ENCODE assay signal across 8 mouse cellular contexts in the genomic region with DNA sequence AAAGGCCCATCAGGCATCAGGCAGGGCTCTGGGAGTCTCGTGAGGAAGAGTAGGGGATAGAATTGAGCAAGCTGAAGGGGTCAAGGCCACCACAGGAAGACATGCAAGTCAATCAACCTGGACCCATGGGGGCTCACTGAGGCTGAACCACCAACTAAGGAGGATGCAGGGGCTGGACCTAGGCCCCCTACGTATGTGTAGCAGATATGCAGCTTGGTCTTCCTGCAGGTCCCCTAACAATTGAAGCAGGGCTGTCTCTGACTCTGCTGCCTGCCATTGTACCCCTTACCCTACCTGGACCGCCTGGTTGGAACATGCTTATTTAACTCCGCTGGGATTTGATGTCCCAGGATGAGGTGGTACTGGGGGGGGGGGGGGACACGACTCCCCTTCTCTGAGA. TPM values are rescaled to one million over a fixed set of nuclear protein-coding genes. Genes with fewer than 3 reads are reported as not detected.
DNase-seq lines count a peak whose midpoint lies in the region; ATAC-seq and TF ChIP-seq lines count a peak whose summit lies in the region.

No protein-coding gene starts in this region.

- peak overlapping the region; percentile 73 for H3K9ac ChIP-seq in liver, embryonic 11.5 days (ENCODE audit: low read depth, low read length)
- H3K9ac ChIP-seq in hindbrain, embryonic 15.5 days: peak overlapping the region; percentile 65
- H3K9ac ChIP-seq in midbrain, postnatal 0 days (replicated peaks; ENCODE audit: low read length, poor library complexity, severe bottlenecking): peak overlapping the region; percentile 66

- H3K4me1 ChIP-seq in liver, embryonic 11.5 days (replicated peaks; ENCODE audit: control insufficient read depth, insufficient read depth, low read length): peaks cover 7% of the 10 kb centered on the region; the same call in 1 of the 2 replicates
- H3K4me1 ChIP-seq in bone marrow, adult 2 months (ENCODE audit: control insufficient read depth, insufficient read depth, low read length): peaks cover 2% of the 10 kb centered on the region; the same call in 1 of the 2 replicates
- peaks cover 15% of the 10 kb centered on the region for H3K4me1 ChIP-seq in hindbrain, embryonic 15.5 days (replicated peaks)
- peaks cover 3% of the 10 kb centered on the region; the same call in 1 of the 2 replicates for H3K4me1 ChIP-seq in midbrain, postnatal 0 days (ENCODE audit: insufficient read depth, low read length)

- no peaks in the 10 kb centered on the region for H3K9me3 ChIP-seq in liver, embryonic 11.5 days (ENCODE audit: control insufficient read depth, low read length)
- no peaks in the 10 kb centered on the region for H3K9me3 ChIP-seq in hindbrain, embryonic 15.5 days
- H3K9me3 ChIP-seq in midbrain, postnatal 0 days (ENCODE audit: low read length): no peaks in the 10 kb centered on the region

- H3K36me3 ChIP-seq in liver, embryonic 11.5 days (ENCODE audit: control insufficient read depth, insufficient read depth, low read length): peaks cover 15% of the 10 kb centered on the region; the same call in 1 of the 2 replicates
- H3K36me3 ChIP-seq in hindbrain, embryonic 15.5 days: no peaks in the 10 kb centered on the region
- no peaks in the 10 kb centered on the region for H3K36me3 ChIP-seq in midbrain, postnatal 0 days (ENCODE audit: insufficient read depth, low read length)

- peak overlapping the region; percentile 78 for H3K4me3 ChIP-seq in liver, embryonic 11.5 days (ENCODE audit: low read depth, low read length)
- H3K4me3 ChIP-seq in bone marrow, adult 2 months (replicated peaks; ENCODE audit: control insufficient read depth, low read depth, low read length): peak overlapping the region; percentile 82
- peak overlapping the region; percentile 67 for H3K4me3 ChIP-seq in hindbrain, embryonic 15.5 days
- H3K4me3 ChIP-seq in midbrain, postnatal 0 days (ENCODE audit: low read depth, low read length): peak overlapping the region; percentile 53

- H3K27me3 ChIP-seq in liver, embryonic 11.5 days (replicated peaks; ENCODE audit: control insufficient read depth, insufficient read depth, low read length): no peaks in the 10 kb centered on the region
- H3K27me3 ChIP-seq in hindbrain, embryonic 15.5 days: no peaks in the 10 kb centered on the region
- H3K27me3 ChIP-seq in midbrain, postnatal 0 days (ENCODE audit: insufficient read depth, low read length): no peaks in the 10 kb centered on the region

- 8% methylated on average over 4 of the region's 5 CpGs for WGBS in liver, embryonic 11.5 days
- 18% methylated on average over 4 of the region's 5 CpGs for WGBS in bone marrow, adult 2 months
- 10% methylated on average over 4 of the region's 5 CpGs for WGBS in hindbrain, embryonic 15.5 days
- 8% methylated on average over 4 of the region's 5 CpGs for whole genome bisulfite sequencing in midbrain, postnatal 0 days

- no peak for TF ChIP-seq CTCF in bone marrow, adult 2 months (IDR thresholded peaks at IDR 0.05; ENCODE audit: control insufficient read depth, insufficient read depth, low read length)
- TF ChIP-seq CTCF in midbrain, postnatal 0 days (IDR thresholded peaks at IDR 0.05): no peak

- ATAC-seq in liver, embryonic 11.5 days (replicated peaks; ENCODE audit: low FRiP score): no peak
- ATAC-seq in hindbrain, embryonic 15.5 days (ENCODE audit: low FRiP score, low read depth): peak; percentile 33; the same call in 1 of the 2 replicates
- ATAC-seq in midbrain, postnatal 0 days (ENCODE audit: low FRiP score): no peak
- ATAC-seq in megakaryocyte-erythroid progenitor cell, adult 5-6 weeks (replicated peaks; ENCODE audit: low FRiP score, low TSS enrichment, poor library complexity, severe bottlenecking): no peak

- peak overlapping the region; percentile 74 for H3K4me2 ChIP-seq in liver, embryonic 11.5 days
- peak overlapping the region; percentile 77 for H3K4me2 ChIP-seq in hindbrain, embryonic 15.5 days
- peak overlapping the region; percentile 91 for H3K4me2 ChIP-seq in midbrain, postnatal 0 days (ENCODE audit: low read depth, low read length, poor library complexity, severe bottlenecking)

- no peak for TF ChIP-seq POLR2A in bone marrow, adult 2 months (IDR thresholded peaks at IDR 0.05; ENCODE audit: borderline replicate concordance, control insufficient read depth, low read depth, low read length)

- no peak overlapping the region for H3K27ac ChIP-seq in liver, embryonic 11.5 days (ENCODE audit: low read depth, low read length)
- H3K27ac ChIP-seq in bone marrow, adult 2 months (ENCODE audit: control insufficient read depth, insufficient read depth, low read depth, low read length, poor library complexity): no peak overlapping the region
- H3K27ac ChIP-seq in hindbrain, embryonic 15.5 days (replicated peaks): no peak overlapping the region
- no peak overlapping the region for H3K27ac ChIP-seq in midbrain, postnatal 0 days (ENCODE audit: low read depth, low read length)

- DNase-seq in liver, embryonic 11.5 days (ENCODE audit: low spot score): peak; percentile 38
- DNase-seq in liver: no peak
- DNase-seq in midbrain, postnatal 0 days (ENCODE audit: low spot score): no peak
- no peak for DNase-seq in adrenal gland, adult 2 months
- no peak for DNase-seq in gastrocnemius, postnatal 10 days

RNA-seq across cellular contexts. Expression of a gene that starts 0.8 kb away (rescaled TPM):
- 26.7 and 27.5 TPM in 2 replicates for polyA plus RNA-seq in liver, embryonic 11.5 days (2014; fragmentation: Nextera tagmentation; extraction: Ambion mirVana)
- polyA plus RNA-seq in bone marrow, adult 2 months (2011; ENCODE audit: insufficient read depth, insufficient read length, low replicate concordance, missing spikeins): 8.8 and 12.1 TPM in 2 replicates
- polyA plus RNA-seq in hindbrain, embryonic 15.5 days (2015; fragmentation: Nextera tagmentation; extraction: Ambion mirVana): 3.6 and 4.7 TPM in 2 replicates
- 0.93 and 1.7 TPM in 2 replicates for total RNA-seq in midbrain, postnatal 0 days (2014; rRNA removed)
- 0.77 and 1.1 TPM in 2 replicates for polyA plus RNA-seq in midbrain, postnatal 0 days (2015; fragmentation: Nextera tagmentation; extraction: Ambion mirVana)
- under 1 TPM; 0.73 to 0.86 TPM for total RNA-seq in adrenal gland, adult 2 months (2021)
- polyA plus RNA-seq in adrenal gland, adult 2 months (2012; rRNA removed): 0.08 TPM in 2 replicates
- 1 to 10 TPM; 2.6 to 3.5 TPM for total RNA-seq in gastrocnemius, postnatal 10 days (2021)
- 19.2 and 28.0 TPM in 2 replicates for total RNA-seq in megakaryocyte-erythroid progenitor cell, adult 5-6 weeks (2014; fragmentation: Nextera tagmentation)
- total RNA-seq in megakaryocyte-erythroid progenitor cell, adult 5-6 weeks (2017): 36.4 and 44.1 TPM in 2 replicates

RNA-seq across cellular contexts. Expression of a gene that starts 49.0 kb away (rescaled TPM):
- polyA plus RNA-seq in liver, embryonic 11.5 days (2014; fragmentation: Nextera tagmentation; extraction: Ambion mirVana): 6.6 and 7.8 TPM in 2 replicates
- 12.1 and 44.9 TPM in 2 replicates for polyA plus RNA-seq in bone marrow, adult 2 months (2011; ENCODE audit: insufficient read depth, insufficient read length, low replicate concordance, missing spikeins)
- polyA plus RNA-seq in hindbrain, embryonic 15.5 days (2015; fragmentation: Nextera tagmentation; extraction: Ambion mirVana): 0.51 and 0.54 TPM in 2 replicates
- total RNA-seq in midbrain, postnatal 0 days (2014; rRNA removed): 1.6 and 1.7 TPM in 2 replicates
- polyA plus RNA-seq in midbrain, postnatal 0 days (2015; fragmentation: Nextera tagmentation; extraction: Ambion mirVana): 0.48 and 0.57 TPM in 2 replicates
- 1 to 10 TPM; 3.7 to 4.1 TPM for total RNA-seq in adrenal gland, adult 2 months (2021)
- polyA plus RNA-seq in adrenal gland, adult 2 months (2012; rRNA removed): 0.75 and 0.97 TPM in 2 replicates
- total RNA-seq in gastrocnemius, postnatal 10 days (2021): 1 to 10 TPM; 1.5 to 2.5 TPM
- total RNA-seq in megakaryocyte-erythroid progenitor cell, adult 5-6 weeks (2014; fragmentation: Nextera tagmentation): 39.0 and 48.2 TPM in 2 replicates
- 41.0 and 63.5 TPM in 2 replicates for total RNA-seq in megakaryocyte-erythroid progenitor cell, adult 5-6 weeks (2017)
